Mouse (Mus musculus) testis, adult 2 months (tissue): ENCODE data around the gene Akap8. TPM values are rescaled to one million over a fixed set of nuclear protein-coding genes. Genes with fewer than 3 reads are reported as not detected.

Source experiments
- H3K27ac ChIP-seq: fragments of 200-500 bp; 2 replicates; pipeline ENCODE4 v1.5.1; 2012; ENCODE audit warnings: low read depth, low read length; ENCODE audit not compliant: control insufficient read depth, insufficient read depth
- H3K27me3 ChIP-seq: fragments of 200-500 bp; 2 replicates; pipeline ENCODE4 v1.6.1; 2012; ENCODE audit warnings: mild to moderate bottlenecking, low read length, moderate library complexity; ENCODE audit not compliant: control insufficient read depth, insufficient read depth
- H3K36me3 ChIP-seq: fragments of 200-500 bp; 2 replicates; pipeline ENCODE4 v1.6.1; 2012; ENCODE audit warnings: mild to moderate bottlenecking, low read length; ENCODE audit not compliant: control insufficient read depth, insufficient read depth
- H3K4me1 ChIP-seq: fragments of 200-500 bp; 2 replicates; pipeline ENCODE4 v1.6.1; 2012; ENCODE audit warnings: low read length; ENCODE audit not compliant: control insufficient read depth, insufficient read depth
- H3K4me3 ChIP-seq: fragments of 200-500 bp; 2 replicates; pipeline ENCODE4 v1.5.1; 2012; ENCODE audit warnings: low read depth, mild to moderate bottlenecking, low read length, moderate library complexity, mixed read lengths; ENCODE audit not compliant: control insufficient read depth
- CTCF ChIP-seq: fragments of 200-500 bp; IDR thresholded peaks from 2 replicates; pipeline ENCODE4 v1.5.1; 2012; ENCODE audit warnings: low read depth, mild to moderate bottlenecking, inconsistent platforms, low read length, moderate library complexity; ENCODE audit not compliant: control insufficient read depth, insufficient read depth, insufficient replicate concordance
- POLR2A ChIP-seq: fragments of 200-500 bp; IDR thresholded peaks from 2 replicates; pipeline ENCODE4 v1.6.1; 2012; ENCODE audit warnings: low read depth, mild to moderate bottlenecking, inconsistent platforms, low read length, moderate library complexity; ENCODE audit not compliant: control insufficient read depth
- polyA plus RNA-seq: library from polyadenylated mRNA; depleted of rRNA; stranded (reverse); fragments of >200 nt; gene quantifications from 2 replicates; pipeline ENCODE4 v1.2.3, GENCODE M21; 2012

Gene Akap8
- polyA plus RNA-seq, 1 experiment: 39.3 TPM

- Histone ChIP-seq H3K4me3 (no peak overlapping the region; the same call in 1 of the 2 replicates), H3K36me3 (no peaks in the 10 kb centered on the region; the same call in 1 of the 2 replicates), H3K27ac (no peak overlapping the region), H3K27me3 (no peaks in the 10 kb centered on the region), H3K4me1 (peaks cover 2% of the 10 kb centered on the region; the same call in 1 of the 2 replicates)
- TF ChIP-seq CTCF (no peak), POLR2A (no peak)
These were observed 1.8 kb upstream of the Akap8 start for GRCm38 (mm10) chr17:32322809-32323208.

- no peaks in the 10 kb centered on the region for H3K27me3 ChIP-seq
- H3K36me3 ChIP-seq: no peaks in the 10 kb centered on the region
- peak overlapping the region; percentile 94 for H3K4me3 ChIP-seq
- H3K27ac ChIP-seq: peak overlapping the region; percentile 75
- TF ChIP-seq POLR2A (no peak), CTCF (no peak)
- peaks cover 2% of the 10 kb centered on the region; the same call in 1 of the 2 replicates for H3K4me1 ChIP-seq
These were observed 798 bp upstream of the Akap8 start for GRCm38 (mm10) chr17:32321836-32322235.

- Histone ChIP-seq H3K4me3 (peak overlapping the region; percentile 94), H3K27ac (peak overlapping the region; percentile 75), H3K27me3 (no peaks in the 10 kb centered on the region), H3K36me3 (no peaks in the 10 kb centered on the region), H3K4me1 (peaks cover 2% of the 10 kb centered on the region; the same call in 1 of the 2 replicates)
- TF ChIP-seq POLR2A (no peak), CTCF (no peak; the same call in 1 of the 2 replicates)
These were observed 324 bp upstream of the Akap8 start for GRCm38 (mm10) chr17:32321390-32321734.

GRCm38 (mm10) chr17:32319950-32320349 lies 1.1 kb downstream of the Akap8 start:
- no peak for TF ChIP-seq POLR2A
- TF ChIP-seq CTCF: no peak
- H3K36me3 ChIP-seq: no peaks in the 10 kb centered on the region; the same call in 1 of the 2 replicates
- H3K4me3 ChIP-seq: peak overlapping the region; percentile 94
- no peaks in the 10 kb centered on the region for H3K27me3 ChIP-seq
- H3K4me1 ChIP-seq: peaks cover 2% of the 10 kb centered on the region; the same call in 1 of the 2 replicates
- H3K27ac ChIP-seq: peak overlapping the region; percentile 96

GRCm38 (mm10) chr17:32317708-32318107 lies 3.3 kb downstream of the Akap8 start:
- H3K4me1 ChIP-seq: peaks cover 2% of the 10 kb centered on the region; the same call in 1 of the 2 replicates
- TF ChIP-seq CTCF (no peak), POLR2A (no peak)
- no peak overlapping the region for H3K4me3 ChIP-seq
- H3K27ac ChIP-seq: no peak overlapping the region
- no peaks in the 10 kb centered on the region for H3K27me3 ChIP-seq
- H3K36me3 ChIP-seq: peaks cover 4% of the 10 kb centered on the region; the same call in 1 of the 2 replicates

GRCm38 (mm10) chr17:32317032-32317431 lies 4.0 kb downstream of the Akap8 start:
- H3K4me1 ChIP-seq: peaks cover 2% of the 10 kb centered on the region; the same call in 1 of the 2 replicates
- peaks cover 5% of the 10 kb centered on the region for H3K36me3 ChIP-seq

GRCm38 (mm10) chr17:32315560-32315959 lies 5.5 kb downstream of the Akap8 start:
- H3K36me3 ChIP-seq: peaks cover 10% of the 10 kb centered on the region
- TF ChIP-seq CTCF (no peak), POLR2A (no peak)
- no peak overlapping the region for H3K4me3 ChIP-seq
- no peaks in the 10 kb centered on the region for H3K27me3 ChIP-seq
- H3K27ac ChIP-seq: no peak overlapping the region
- peaks cover 2% of the 10 kb centered on the region; the same call in 1 of the 2 replicates for H3K4me1 ChIP-seq

More at GRCm38 (mm10) chr17:32317032-32317431, 4.0 kb downstream of the Akap8 start:
- Histone ChIP-seq H3K4me3 (no peak overlapping the region), H3K27me3 (no peaks in the 10 kb centered on the region), H3K27ac (no peak overlapping the region)
- TF ChIP-seq CTCF (no peak), POLR2A (no peak)
